Mouse (Mus musculus) yolk sac, embryonic 10.5 days (tissue): ENCODE data around the gene Nucks1.
A peak's percentile ranks its signal among the peaks of the same experiment; 100 is the strongest.

ENCODE experiments used
- DNase-seq: peaks from one replicate; pipeline ENCODE4 v3.0.0-alpha.2; 2017; ENCODE audit warnings: low spot score

Gene Nucks1

GRCm38 (mm10) chr1:131922100-131922499 is 11.8 kb downstream of the Nucks1 start:
- no peak for DNase-seq

- DNase-seq = no peak
Observed at GRCm38 (mm10) chr1:131933471-131933870, 23.1 kb downstream of the Nucks1 start.

- DNase-seq = no peak
Observed at GRCm38 (mm10) chr1:131937659-131938305, 27.4 kb downstream of the Nucks1 start.

- DNase-seq = no peak
Observed at GRCm38 (mm10) chr1:131938811-131939210, 28.5 kb downstream of the Nucks1 start.

GRCm38 (mm10) chr1:131940711-131941244 is 30.4 kb downstream of the Nucks1 start:
- DNase-seq = no peak

- no peak for DNase-seq
Observed at GRCm38 (mm10) chr1:131941501-131941900, 31.2 kb downstream of the Nucks1 start.

GRCm38 (mm10) chr1:131942621-131943590 is 32.6 kb downstream of the Nucks1 start:
- no peak for DNase-seq

- DNase-seq = no peak
Observed at GRCm38 (mm10) chr1:131945674-131946440, 35.5 kb downstream of the Nucks1 start.

GRCm38 (mm10) chr1:131946462-131947215 is 36.3 kb downstream of the Nucks1 start:
- DNase-seq = no peak

GRCm38 (mm10) chr1:131947997-131948525 is 37.7 kb downstream of the Nucks1 start:
- no peak for DNase-seq

GRCm38 (mm10) chr1:131954242-131954865 is 44.0 kb downstream of the Nucks1 start:
- no peak for DNase-seq

- DNase-seq = no peak
Observed at GRCm38 (mm10) chr1:131955131-131955757, 44.9 kb downstream of the Nucks1 start.

GRCm38 (mm10) chr1:131957416-131957815 is 47.1 kb downstream of the Nucks1 start:
- DNase-seq = no peak

- DNase-seq = no peak
Observed at GRCm38 (mm10) chr1:131961004-131961403, 50.7 kb downstream of the Nucks1 start.

GRCm38 (mm10) chr1:131962606-131963084 is 52.3 kb downstream of the Nucks1 start, which contains the start of gene Slc45a3:
Gene Slc45a3, plus strand, starts transcription at chr1:131962967.
- DNase-seq = peak; percentile 67

GRCm38 (mm10) chr1:131963085-131963951 is 53.0 kb downstream of the Nucks1 start:
- DNase-seq = peak; percentile 26

- no peak for DNase-seq
Observed at GRCm38 (mm10) chr1:131964100-131964499, 53.8 kb downstream of the Nucks1 start.

GRCm38 (mm10) chr1:131964580-131964979 is 54.2 kb downstream of the Nucks1 start:
- DNase-seq = no peak

- DNase-seq = no peak
Observed at GRCm38 (mm10) chr1:131965818-131966217, 55.5 kb downstream of the Nucks1 start.
